Mouse (Mus musculus) adrenal gland, adult (tissue): ENCODE measurements around the gene Vmn1r14.
"Not testable (repeated sequence)": the region's sequence is repeated elsewhere in the genome, so short reads cannot be mapped to it uniquely, and the experiment has no call there.

Experiments used
- DNase-seq, 2 experiments: peaks; one replicate each; pipeline ENCODE4 v3.0.0; 2022 to 2023; ENCODE audit warnings: low spot score in 1 of 2; ENCODE audit not compliant: inconsistent age in 2 of 2

Gene Vmn1r14

GRCm38 (mm10) chr6:57231386-57231785, at the start of gene Vmn1r14:
Gene Vmn1r14 (plus strand): TSS chr6:57231686.
- DNase-seq: no peak

GRCm38 (mm10) chr6:57190016-57190415, 41.5 kb upstream of the Vmn1r14 start:
- DNase-seq: not testable (repeated sequence)

DNA sequence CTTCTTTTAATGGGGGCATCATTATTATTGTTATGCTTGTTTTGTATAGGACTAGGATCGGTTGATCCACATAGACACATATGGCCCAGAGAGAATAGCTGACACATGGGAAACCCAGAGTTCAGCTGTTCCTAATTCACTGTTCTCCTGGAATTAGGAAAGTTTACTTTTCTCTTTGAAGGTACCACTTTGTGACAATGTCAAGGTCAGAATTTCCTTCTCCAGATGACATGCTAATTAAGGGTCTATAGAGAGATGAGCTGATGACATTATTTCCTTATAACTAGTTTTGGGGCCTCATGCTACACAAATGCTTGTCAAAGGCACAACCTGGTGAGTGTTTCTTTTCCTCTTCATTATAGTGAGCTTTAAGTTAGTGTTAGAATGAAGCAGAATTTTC, 28.5 kb upstream of the Vmn1r14 start, which contains the start of gene Vmn1r13:
TSS of gene Vmn1r13 (plus strand) at position 301 of the 400 bp plus-strand sequence.
- not testable (repeated sequence) for DNase-seq

DNA sequence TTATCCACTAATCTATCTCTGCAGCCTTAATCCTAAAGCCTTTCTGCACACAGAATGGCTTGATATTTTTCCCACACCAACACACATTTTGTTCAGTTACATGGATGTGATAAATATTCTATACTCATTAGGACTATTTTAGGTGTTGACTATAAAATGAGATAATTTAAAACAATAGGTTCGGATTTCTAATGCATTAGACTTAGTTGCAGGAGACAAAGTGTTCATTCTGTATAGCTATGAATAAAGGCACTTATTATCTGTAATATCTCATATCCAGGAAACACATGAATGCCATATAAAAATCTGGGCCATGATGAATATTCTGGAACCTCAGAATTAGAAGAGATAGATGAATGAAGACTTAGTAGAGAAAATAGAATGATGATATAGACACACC, 26.2 kb downstream of the Vmn1r14 start, which contains the start of gene Vmn1r15:
TSS of gene Vmn1r15 (plus strand) at position 301 of the 400 bp plus-strand sequence.
- DNase-seq: no peak

GRCm38 (mm10) chr6:57260990-57261389, 29.5 kb downstream of the Vmn1r14 start:
- DNase-seq: no peak

DNA sequence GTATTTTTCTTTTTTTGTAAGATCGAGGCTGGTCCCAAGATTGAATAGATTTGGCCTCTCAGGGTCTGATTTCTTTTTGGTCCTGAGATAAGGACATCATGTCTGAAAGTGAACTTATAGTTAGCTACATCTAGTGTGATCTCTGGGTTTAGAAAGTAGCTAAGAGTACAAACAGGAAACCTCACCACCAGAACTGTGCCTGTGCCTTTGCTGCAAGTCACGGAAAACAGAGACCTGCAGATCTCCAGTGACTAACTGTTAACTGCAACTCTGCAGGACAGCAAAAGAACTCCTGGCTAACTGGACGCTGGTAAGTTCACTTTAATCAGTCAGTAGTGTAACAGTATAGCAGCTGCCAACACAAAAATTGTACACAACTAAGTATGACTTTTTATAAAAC, 40.4 kb downstream of the Vmn1r14 start:
- no peak for DNase-seq

- no peak for DNase-seq
These were observed 41.0 kb downstream of the Vmn1r14 start for GRCm38 (mm10) chr6:57272517-57272916.

- DNase-seq: no peak
These were observed 47.5 kb downstream of the Vmn1r14 start for GRCm38 (mm10) chr6:57278952-57279351.
